Mouse (Mus musculus) naive thymus-derived CD4-positive, alpha-beta T cell, adult 2 months (primary cell): Measurements from ENCODE around the gene Armcx5.
"Not testable (repeated sequence)": the region's sequence is repeated elsewhere in the genome, so short reads cannot be mapped to it uniquely, and the experiment has no call there.

Experiments
- DNase-seq: peaks from one replicate; pipeline ENCODE4 v3.0.0-alpha.2; 2011; ENCODE audit warnings: low read depth

The Armcx5 gene

GRCm38 (mm10) chrX:135742304-135743055 is at the start of gene Armcx5, which contains the start of gene Gprasp1:
TSS of gene Armcx5 (plus strand) at chrX:135742733.
TSS of gene Gprasp1 (plus strand) at chrX:135742733.
- peak; percentile 94 for DNase-seq

- DNase-seq = no peak
These were observed 48.9 kb upstream of the Armcx5 start, which contains the start of gene Tcp11x2 for GRCm38 (mm10) chrX:135693633-135694032. TSS of gene Tcp11x2 (minus strand) at chrX:135693790.

GRCm38 (mm10) chrX:135703111-135703510 is 39.4 kb upstream of the Armcx5 start:
- no peak for DNase-seq

- no peak for DNase-seq
These were observed 38.2 kb upstream of the Armcx5 start for GRCm38 (mm10) chrX:135704349-135704748.

- no peak for DNase-seq
These were observed 29.7 kb upstream of the Armcx5 start for GRCm38 (mm10) chrX:135712845-135713244.

GRCm38 (mm10) chrX:135725161-135725560 is 17.4 kb upstream of the Armcx5 start, which contains the start of gene Tmsb15a:
TSS of gene Tmsb15a (minus strand) at chrX:135725261.
- DNase-seq = no peak

GRCm38 (mm10) chrX:135738730-135739520 is 3.6 kb upstream of the Armcx5 start:
- no peak for DNase-seq

GRCm38 (mm10) chrX:135743056-135743355 is 473 bp downstream of the Armcx5 start:
- no peak for DNase-seq

- not testable (repeated sequence) for DNase-seq
These were observed 2.8 kb downstream of the Armcx5 start for GRCm38 (mm10) chrX:135745376-135745775.

GRCm38 (mm10) chrX:135752832-135753231 is 10.3 kb downstream of the Armcx5 start:
- peak; percentile 82 for DNase-seq

GRCm38 (mm10) chrX:135761707-135762106 is 19.2 kb downstream of the Armcx5 start:
- DNase-seq = peak; percentile 25

- no peak for DNase-seq
These were observed 25.6 kb downstream of the Armcx5 start for GRCm38 (mm10) chrX:135768043-135768548.

- no peak for DNase-seq
These were observed 26.0 kb downstream of the Armcx5 start for GRCm38 (mm10) chrX:135768565-135768964.

GRCm38 (mm10) chrX:135791536-135791935 is 49.0 kb downstream of the Armcx5 start:
- no peak for DNase-seq

- no peak for DNase-seq
These were observed 49.8 kb downstream of the Armcx5 start for GRCm38 (mm10) chrX:135792326-135792725.

- peak; percentile 51 for DNase-seq
These were observed 53.2 kb downstream of the Armcx5 start for GRCm38 (mm10) chrX:135795591-135796304.

- DNase-seq = peak; percentile 37
These were observed 54.0 kb downstream of the Armcx5 start for GRCm38 (mm10) chrX:135796305-135797211.
